Mouse (Mus musculus) liver, adult 2 months (tissue): Measurements from ENCODE around the gene Gm20671.

Source experiments
- CTCF ChIP-seq: fragments of 200-500 bp; IDR thresholded peaks from 2 replicates; pipeline ENCODE4 v1.5.1; 2011; ENCODE audit warnings: low read depth, low read length, control low read depth
- POLR2A ChIP-seq: fragments of 200-500 bp; IDR thresholded peaks from 2 replicates; pipeline ENCODE4 v1.6.1; 2011; ENCODE audit warnings: low read length, control low read depth; ENCODE audit not compliant: insufficient read depth; ENCODE audit errors: extremely low read depth

GRCm38 (mm10) chr5:32861082-32861481, 34.2 kb upstream of the Gm20671 start:
- TF ChIP-seq CTCF (no peak), POLR2A (no peak)
